Mouse (Mus musculus) cerebellum, adult 2 months (tissue): ENCODE results near the gene Erp29.

Experiments used
- CTCF ChIP-seq: fragments of 200-500 bp; IDR thresholded peaks from 2 replicates; pipeline ENCODE4 v1.5.1; 2011; ENCODE audit warnings: low read depth, mild to moderate bottlenecking, control low read depth, low read length, moderate library complexity, borderline replicate concordance; ENCODE audit not compliant: insufficient read depth
- POLR2A ChIP-seq: fragments of 200-500 bp; IDR thresholded peaks from 2 replicates; pipeline ENCODE4 v1.6.1; 2011; ENCODE audit warnings: low read length, control low read depth, borderline replicate concordance; ENCODE audit not compliant: insufficient read depth

DNA sequence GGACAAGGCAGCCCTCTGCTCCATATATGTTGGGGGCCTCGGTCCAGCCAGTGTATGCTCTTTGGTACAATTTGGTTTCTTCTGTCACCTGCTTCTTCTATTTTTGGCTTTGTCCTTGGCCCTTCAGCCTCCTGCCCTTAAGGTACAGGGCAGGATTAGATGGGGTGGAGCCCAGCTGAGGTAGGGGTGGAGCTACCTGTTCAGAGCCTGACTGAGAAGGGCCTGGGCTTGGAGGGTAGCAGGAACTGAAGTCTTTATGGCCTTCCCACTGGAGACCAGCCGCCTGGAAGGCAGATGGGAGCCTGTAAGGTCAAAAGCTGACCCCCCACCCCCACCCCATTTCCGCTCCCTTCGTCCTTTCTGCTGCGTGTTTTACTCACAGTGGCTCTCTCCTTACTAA is 10.7 kb upstream of the Erp29 start:
- TF ChIP-seq CTCF = no peak
- no peak for TF ChIP-seq POLR2A
